Mouse (Mus musculus): Measurements from ENCODE around the gene Yjefn3. TPM values are rescaled to one million over a fixed set of nuclear protein-coding genes. Genes with fewer than 3 reads are reported as not detected.
"Not testable (repeated sequence)": the region's sequence is repeated elsewhere in the genome, so short reads cannot be mapped to it uniquely, and the experiment has no call there.

The Yjefn3 gene
- not detected in 2 replicates for polyA plus RNA-seq (2011; ENCODE audit: insufficient read depth, insufficient read length, low replicate concordance, missing spikeins)

GRCm38 (mm10) chr8:69902163-69903062 is at the start of gene Yjefn3, which contains the start of the genes Tssk6 and Ndufa13:
TSS of gene Yjefn3 (minus strand) at chr8:69902712.
TSS of gene Tssk6 (plus strand) at chr8:69902184.
TSS of gene Ndufa13 (minus strand) at chr8:69902558.
- peak within 1 kb of the TSS; percentile 88 for H3K4me3 ChIP-seq (replicated peaks; ENCODE audit: control insufficient read depth, low read depth, low read length)
- no peaks in the 10 kb centered on the region; the same call in 1 of the 2 replicates for H3K4me1 ChIP-seq (ENCODE audit: control insufficient read depth, insufficient read depth, low read length)
- 0 out of 2 replicates have a peak, but pooled peaks have one; percentile 39 for TF ChIP-seq POLR2A (IDR thresholded peaks at IDR 0.05; ENCODE audit: borderline replicate concordance, control insufficient read depth, low read depth, low read length)
- no peak for TF ChIP-seq CTCF (IDR thresholded peaks at IDR 0.05; ENCODE audit: control insufficient read depth, insufficient read depth, low read length)
- WGBS, result 3% methylated on average over 89 of the region's 89 CpGs
- peak within 1 kb of the TSS; percentile 94 for H3K27ac ChIP-seq (ENCODE audit: control insufficient read depth, insufficient read depth, low read depth, low read length, poor library complexity)

DNA sequence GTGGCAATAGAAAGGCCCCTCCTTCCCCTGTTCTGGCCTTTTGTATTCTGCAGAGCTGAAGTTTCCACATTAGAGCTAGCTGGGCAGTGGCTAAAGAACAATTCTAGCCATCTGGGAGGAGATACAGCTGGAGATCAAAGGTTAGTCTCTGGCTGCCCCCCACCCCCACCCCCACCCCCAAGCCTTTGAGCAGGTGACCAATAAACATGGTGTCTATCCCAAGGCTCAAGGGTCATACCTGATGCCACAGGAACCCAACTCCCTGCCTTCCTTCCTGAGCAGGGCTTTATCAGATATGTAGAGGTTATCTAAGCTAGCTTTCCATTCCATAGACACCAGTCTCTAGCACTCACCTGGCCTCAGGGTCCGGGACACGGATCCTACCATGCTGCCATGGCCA is 47.8 kb upstream of the Yjefn3 start:
- no peak overlapping the region for H3K27ac ChIP-seq (ENCODE audit: control insufficient read depth, insufficient read depth, low read depth, low read length, poor library complexity)
- no peak overlapping the region for H3K4me3 ChIP-seq (replicated peaks; ENCODE audit: control insufficient read depth, low read depth, low read length)
- no peaks in the 10 kb centered on the region; the same call in none of the 2 replicates for H3K4me1 ChIP-seq (ENCODE audit: control insufficient read depth, insufficient read depth, low read length)
- 88% methylated on average over 2 of the region's 2 CpGs for WGBS
- no peak for TF ChIP-seq POLR2A (IDR thresholded peaks at IDR 0.05; ENCODE audit: borderline replicate concordance, control insufficient read depth, low read depth, low read length)
- no peak for TF ChIP-seq CTCF (IDR thresholded peaks at IDR 0.05; ENCODE audit: control insufficient read depth, insufficient read depth, low read length)

DNA sequence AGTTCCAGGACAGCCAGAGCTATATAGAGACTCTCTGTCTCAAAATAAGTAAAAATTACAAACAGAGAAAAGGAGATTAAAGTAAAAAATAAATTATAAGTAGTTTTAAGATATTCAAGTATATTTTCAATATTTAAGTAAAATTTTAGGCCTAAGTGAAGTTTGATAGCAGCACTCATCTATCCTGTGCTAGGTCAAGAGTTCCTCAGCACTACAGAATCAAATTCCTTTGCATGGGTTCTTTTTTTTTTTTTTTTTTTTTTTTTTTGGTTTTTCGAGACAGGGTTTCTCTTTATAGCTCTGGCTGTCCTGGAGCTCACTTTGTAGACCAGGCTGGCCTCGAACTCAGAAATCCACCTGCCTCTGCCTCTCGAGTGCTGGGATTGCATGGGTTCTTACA is 40.0 kb upstream of the Yjefn3 start:
- not testable (repeated sequence) for H3K4me3 ChIP-seq (replicated peaks; ENCODE audit: control insufficient read depth, low read depth, low read length); H3K27ac ChIP-seq (ENCODE audit: control insufficient read depth, insufficient read depth, low read depth, low read length, poor library complexity); H3K4me1 ChIP-seq (ENCODE audit: control insufficient read depth, insufficient read depth, low read length)
- WGBS, result 68% methylated on average over 3 of the region's 3 CpGs

- no peak overlapping the region for H3K4me3 ChIP-seq (replicated peaks; ENCODE audit: control insufficient read depth, low read depth, low read length)
- TF ChIP-seq POLR2A (IDR thresholded peaks at IDR 0.05; ENCODE audit: borderline replicate concordance, control insufficient read depth, low read depth, low read length), result no peak
- TF ChIP-seq CTCF (IDR thresholded peaks at IDR 0.05; ENCODE audit: control insufficient read depth, insufficient read depth, low read length), result no peak
- WGBS, result 54% methylated on average over 2 of the region's 2 CpGs
- H3K4me1 ChIP-seq (ENCODE audit: control insufficient read depth, insufficient read depth, low read length), result peaks cover 10% of the 10 kb centered on the region
- no peak overlapping the region for H3K27ac ChIP-seq (ENCODE audit: control insufficient read depth, insufficient read depth, low read depth, low read length, poor library complexity)
These were observed 37.9 kb upstream of the Yjefn3 start for GRCm38 (mm10) chr8:69940386-69940785.

DNA sequence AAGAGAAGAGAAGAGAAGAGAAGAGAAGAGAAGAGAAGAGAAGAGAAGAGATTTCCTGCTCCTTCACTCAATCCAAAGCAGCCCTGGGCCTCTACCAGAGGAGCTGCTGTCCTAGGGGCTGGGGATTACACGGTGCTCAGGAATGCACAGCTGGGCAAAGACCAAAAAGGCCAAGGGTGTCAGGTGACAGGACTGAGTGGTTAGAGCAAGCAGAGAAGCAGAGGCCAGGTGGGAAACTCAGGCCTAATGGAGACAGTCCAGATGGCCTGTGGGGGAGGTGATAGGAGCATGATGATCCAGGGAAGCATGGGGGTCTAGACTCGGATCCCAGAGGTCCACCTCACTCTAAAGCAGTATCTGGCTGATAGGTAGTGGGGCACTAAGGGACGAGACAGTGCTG is 37.1 kb upstream of the Yjefn3 start:
- WGBS, result 69% methylated on average over 3 of the region's 3 CpGs
- no peak for TF ChIP-seq POLR2A (IDR thresholded peaks at IDR 0.05; ENCODE audit: borderline replicate concordance, control insufficient read depth, low read depth, low read length)
- H3K4me3 ChIP-seq (replicated peaks; ENCODE audit: control insufficient read depth, low read depth, low read length), result no peak overlapping the region
- H3K4me1 ChIP-seq (ENCODE audit: control insufficient read depth, insufficient read depth, low read length), result peaks cover 10% of the 10 kb centered on the region
- no peak overlapping the region for H3K27ac ChIP-seq (ENCODE audit: control insufficient read depth, insufficient read depth, low read depth, low read length, poor library complexity)

GRCm38 (mm10) chr8:69938245-69938982 is 35.9 kb upstream of the Yjefn3 start:
- H3K4me1 ChIP-seq (ENCODE audit: control insufficient read depth, insufficient read depth, low read length), result peaks cover 10% of the 10 kb centered on the region

GRCm38 (mm10) chr8:69937466-69937865 is 35.0 kb upstream of the Yjefn3 start:
- Histone ChIP-seq H3K4me1 (ENCODE audit: control insufficient read depth, insufficient read depth, low read length) (peaks cover 10% of the 10 kb centered on the region), H3K27ac (ENCODE audit: control insufficient read depth, insufficient read depth, low read depth, low read length, poor library complexity) (no peak overlapping the region), H3K4me3 (replicated peaks; ENCODE audit: control insufficient read depth, low read depth, low read length) (no peak overlapping the region)
- 33% methylated on average over 3 of the region's 3 CpGs for WGBS
- TF ChIP-seq POLR2A (IDR thresholded peaks at IDR 0.05; ENCODE audit: borderline replicate concordance, control insufficient read depth, low read depth, low read length) (no peak), CTCF (IDR thresholded peaks at IDR 0.05; ENCODE audit: control insufficient read depth, insufficient read depth, low read length) (no peak)

More at GRCm38 (mm10) chr8:69938245-69938982, 35.9 kb upstream of the Yjefn3 start:
- TF ChIP-seq POLR2A (IDR thresholded peaks at IDR 0.05; ENCODE audit: borderline replicate concordance, control insufficient read depth, low read depth, low read length), result no peak
- TF ChIP-seq CTCF (IDR thresholded peaks at IDR 0.05; ENCODE audit: control insufficient read depth, insufficient read depth, low read length), result no peak
- 38% methylated on average over 6 of the region's 6 CpGs for WGBS
- H3K4me3 ChIP-seq (replicated peaks; ENCODE audit: control insufficient read depth, low read depth, low read length), result no peak overlapping the region
- no peak overlapping the region for H3K27ac ChIP-seq (ENCODE audit: control insufficient read depth, insufficient read depth, low read depth, low read length, poor library complexity)
